Mouse (Mus musculus) erythroblast, adult 5-6 weeks (primary cell): ENCODE measurements around the gene Asb1. TPM values are rescaled to one million over a fixed set of nuclear protein-coding genes. Genes with fewer than 3 reads are reported as not detected.

Experiments
- ATAC-seq: replicated peaks from 2 replicates; pipeline ENCODE4 v1.8.0; 2016; ENCODE audit warnings: moderate number of reproducible peaks, mild to moderate bottlenecking, moderate TSS enrichment, inconsistent platforms; ENCODE audit not compliant: poor library complexity, low FRiP score, severe bottlenecking
- total RNA-seq, 2 experiments: library from RNA; stranded (forward) in 1 of 2; stranded (reverse) in 1 of 2; fragments of 150-400 nt in 1 of 2; fragments of 200-764, 138-1000 nt in 1 of 2; gene quantifications; 2 replicates each; pipeline versions ENCODE4 v1.2.3 to v1.2.4; 2015 to 2017; ENCODE audit warnings: low replicate concordance in 2 of 2

Gene Asb1
- 106 and 120 TPM in 2 replicates for total RNA-seq (2015; ENCODE audit: low replicate concordance)
- 299 and 366 TPM in 2 replicates for total RNA-seq (2017; ENCODE audit: low replicate concordance)

- ATAC-seq: peak; percentile 75
Measured at GRCm38 (mm10) chr1:91540271-91540826, at the start of gene Asb1. Asb1 (plus strand) TSS chr1:91540544.

GRCm38 (mm10) chr1:91492740-91493139 is 47.6 kb upstream of the Asb1 start:
- ATAC-seq: no peak

- ATAC-seq: peak; percentile 14
Measured at GRCm38 (mm10) chr1:91493938-91494337, 46.4 kb upstream of the Asb1 start.

GRCm38 (mm10) chr1:91494457-91495140 is 45.7 kb upstream of the Asb1 start, which contains the start of gene Traf3ip1:
Traf3ip1 (plus strand) TSS chr1:91494647.
- peak; percentile 92 for ATAC-seq

- ATAC-seq: peak; percentile 7
Measured at GRCm38 (mm10) chr1:91495321-91495720, 45.0 kb upstream of the Asb1 start.

DNA sequence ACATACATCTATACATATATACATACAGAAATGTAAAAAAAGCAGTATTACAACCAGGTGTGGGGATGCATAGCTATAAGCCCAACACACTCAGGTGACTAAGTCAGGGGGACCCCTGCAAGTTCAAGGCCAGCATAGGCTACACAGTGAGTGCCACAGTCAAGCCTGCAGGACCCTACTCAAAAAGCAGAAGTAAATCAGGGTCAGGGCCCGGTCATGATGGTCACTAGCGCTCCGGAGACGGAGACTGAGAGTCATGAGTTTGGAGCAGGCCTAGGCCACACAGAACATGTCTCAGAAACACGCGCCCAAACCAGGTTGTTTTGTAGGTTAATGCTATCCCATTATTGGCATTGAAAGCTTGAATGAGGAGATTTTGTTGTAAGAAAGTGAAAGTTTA is 41.8 kb upstream of the Asb1 start:
- no peak for ATAC-seq

- no peak for ATAC-seq
Measured at GRCm38 (mm10) chr1:91504615-91505014, 35.7 kb upstream of the Asb1 start.

- no peak for ATAC-seq
Measured at GRCm38 (mm10) chr1:91514916-91515315, 25.4 kb upstream of the Asb1 start.

DNA sequence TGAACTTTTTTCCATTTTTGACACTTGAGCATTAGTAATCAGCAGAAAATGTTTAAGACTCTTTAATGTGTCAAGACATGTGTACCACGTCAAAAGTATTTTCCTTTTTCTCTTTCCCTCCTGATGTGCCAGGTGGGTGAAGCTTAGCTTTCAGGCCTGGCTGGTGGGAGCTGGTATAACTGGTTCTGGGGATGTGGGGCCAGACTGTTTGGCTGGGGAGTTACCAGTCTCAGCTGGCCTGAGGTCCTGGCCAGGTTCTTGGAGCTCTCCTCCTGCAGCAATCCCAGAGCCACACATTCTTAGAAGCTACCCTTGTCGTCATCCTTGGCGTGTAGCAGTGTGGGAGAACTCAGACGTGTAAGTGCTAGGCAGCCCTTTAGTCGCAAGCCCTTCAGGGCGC is 24.7 kb upstream of the Asb1 start:
- no peak for ATAC-seq

DNA sequence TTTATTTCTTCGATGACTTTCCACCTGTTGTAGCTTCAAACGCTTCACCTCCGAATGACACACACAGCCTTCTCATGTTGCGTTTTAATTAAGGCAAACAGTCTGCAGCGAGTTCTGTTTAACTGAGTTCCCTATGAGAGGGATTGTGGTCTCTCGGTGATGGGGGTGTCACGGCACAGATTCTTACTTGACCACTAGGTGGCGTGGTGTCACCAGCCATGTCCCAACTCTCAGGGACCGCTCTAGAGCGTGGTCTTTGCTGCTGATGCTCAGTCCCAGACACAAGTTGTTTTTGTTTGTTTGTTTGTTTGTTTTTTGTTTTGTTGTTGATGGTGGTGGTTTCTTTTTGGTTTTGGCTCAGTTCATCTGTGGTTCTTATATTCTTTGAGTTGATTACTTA is 16.6 kb upstream of the Asb1 start:
- ATAC-seq: peak; percentile 93

DNA sequence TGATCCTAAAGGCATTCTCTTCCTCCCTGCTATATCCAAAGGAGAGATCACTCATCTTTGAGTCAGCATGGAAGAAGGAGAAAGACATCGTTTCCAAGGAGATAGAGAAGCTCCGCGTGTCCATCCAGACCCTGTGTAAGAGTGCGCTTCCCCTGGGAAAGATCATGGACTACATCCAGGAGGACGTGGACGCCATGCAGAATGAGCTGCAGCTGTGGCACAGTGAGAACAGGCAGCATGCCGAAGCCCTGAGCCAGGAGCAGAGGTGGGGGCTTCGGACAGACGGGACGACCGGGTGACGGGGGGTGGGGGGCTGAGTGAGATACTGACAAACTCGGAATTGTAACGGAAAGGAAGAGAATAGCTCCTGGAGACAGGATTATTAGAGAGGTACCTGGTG is 14.5 kb upstream of the Asb1 start:
- no peak for ATAC-seq

DNA sequence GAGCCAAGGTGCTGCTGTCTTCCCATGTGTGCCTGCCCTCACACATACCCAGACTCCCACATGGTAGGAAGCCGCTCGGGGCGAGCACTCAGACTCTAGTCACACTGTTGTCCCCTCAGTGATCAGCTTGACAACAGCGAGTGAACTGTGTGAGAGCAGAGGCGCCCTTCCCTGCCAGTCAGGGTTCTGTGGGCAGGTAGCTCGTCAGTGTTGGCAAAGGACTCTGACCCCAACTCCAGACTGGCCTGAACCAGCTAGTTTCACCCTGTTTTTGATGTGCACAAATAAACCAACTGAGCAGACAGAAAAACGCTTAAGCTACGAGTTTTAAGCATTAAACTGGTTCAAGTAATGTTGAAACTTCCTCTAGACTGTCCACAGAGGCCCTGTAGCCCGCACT is 10.2 kb upstream of the Asb1 start:
- ATAC-seq: no peak

DNA sequence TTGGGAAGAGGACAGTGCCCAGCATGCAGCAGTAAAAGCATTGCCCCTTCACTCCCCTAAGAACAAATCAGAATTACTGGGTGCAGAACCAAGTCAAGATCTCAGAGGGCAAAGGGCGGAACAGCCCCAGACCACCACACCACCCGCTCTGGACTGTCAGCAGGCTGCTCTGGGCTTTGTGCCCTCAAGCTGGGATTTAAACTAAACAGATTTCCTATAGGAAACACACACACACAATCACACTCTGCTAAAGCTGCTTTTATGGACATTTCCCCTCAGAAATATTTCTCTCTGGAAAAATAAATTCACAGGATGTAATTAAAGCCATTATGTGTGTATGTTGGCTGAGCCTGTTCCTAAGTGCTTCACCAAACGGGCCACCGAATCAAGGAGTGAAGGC is 8.1 kb upstream of the Asb1 start:
- no peak for ATAC-seq

- peak; percentile 65 for ATAC-seq
Measured at GRCm38 (mm10) chr1:91532892-91533291, 7.5 kb upstream of the Asb1 start.

- ATAC-seq: peak; percentile 89
Measured at GRCm38 (mm10) chr1:91533483-91533882, 6.9 kb upstream of the Asb1 start.

GRCm38 (mm10) chr1:91533961-91534723 is 6.2 kb upstream of the Asb1 start:
- ATAC-seq: peak; percentile 54

GRCm38 (mm10) chr1:91537786-91538569 is 2.4 kb upstream of the Asb1 start:
- ATAC-seq: no peak

DNA sequence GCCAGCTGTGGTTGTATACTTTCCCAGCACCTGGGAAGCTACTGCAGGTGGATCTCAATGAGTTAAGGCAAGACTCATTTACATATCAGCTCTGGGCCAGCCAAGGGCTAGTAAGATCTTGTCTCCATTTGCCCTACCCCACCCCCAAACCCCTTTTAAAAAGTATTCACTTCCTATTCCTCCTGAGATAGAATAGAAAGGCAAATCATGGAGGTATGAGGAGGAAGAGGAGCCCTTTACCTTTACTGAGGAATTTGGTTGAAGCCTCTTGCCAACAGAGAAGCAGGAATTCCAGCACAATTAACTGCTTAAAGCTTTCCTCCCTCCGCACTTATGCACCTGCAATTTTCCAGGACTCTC is 1.8 kb upstream of the Asb1 start:
- no peak for ATAC-seq

DNA sequence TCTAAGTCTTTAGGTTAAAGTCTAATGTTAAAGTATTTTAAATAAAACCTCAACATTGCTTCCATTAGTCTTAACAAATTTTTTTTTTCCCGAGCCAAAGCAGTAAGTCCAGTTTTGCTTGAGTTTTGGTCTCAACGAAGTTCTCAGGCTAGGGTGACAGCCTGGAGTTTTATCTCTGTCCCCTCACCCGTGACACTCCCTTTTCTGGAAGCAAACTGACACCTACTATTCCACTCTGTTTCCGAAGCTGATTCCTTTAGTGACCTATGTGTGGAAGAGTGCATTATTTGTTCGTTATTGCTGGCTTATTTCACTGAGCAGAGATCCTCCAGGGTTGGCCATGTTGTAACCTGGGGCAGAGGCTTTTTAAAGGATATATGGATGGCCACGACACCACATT is 1.1 kb upstream of the Asb1 start:
- ATAC-seq: peak; percentile 19; the same call in 1 of the 2 replicates

GRCm38 (mm10) chr1:91539704-91540270 is 557 bp upstream of the Asb1 start:
- peak; percentile 70 for ATAC-seq
